Mouse (Mus musculus) ovary, adult 18-20 months (tissue): ENCODE results near the gene Gm27021.

Source experiments
- DNase-seq: peaks from one replicate; pipeline ENCODE4 v3.0.0; 2022; ENCODE audit warnings: low spot score, mixed read lengths

The Gm27021 gene

DNA sequence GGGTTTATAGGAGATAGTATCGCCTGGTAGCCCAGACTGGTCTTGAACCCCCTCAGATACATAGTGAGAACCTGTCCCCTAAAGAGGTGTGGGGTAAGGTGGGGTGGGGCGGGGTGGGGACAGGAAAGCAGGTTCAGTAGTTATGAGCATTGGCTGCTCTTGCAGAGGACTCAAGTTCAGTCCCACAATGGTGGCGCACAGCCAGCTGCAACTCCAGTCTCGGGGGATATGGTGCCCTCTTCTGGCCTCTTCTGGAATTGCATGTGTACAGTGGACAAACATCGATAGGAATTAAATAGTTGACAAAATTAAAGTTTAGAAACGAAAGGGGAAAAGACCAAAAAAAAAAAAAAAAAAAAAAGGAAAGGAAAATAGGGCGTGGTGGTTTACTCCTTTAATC is 68.4 kb downstream of the Gm27021 start:
- DNase-seq = peak; percentile 34

- no peak for DNase-seq
These were observed 69.3 kb downstream of the Gm27021 start for GRCm38 (mm10) chr8:120598579-120598978.

GRCm38 (mm10) chr8:120595963-120596362 is 71.9 kb downstream of the Gm27021 start:
- no peak for DNase-seq

GRCm38 (mm10) chr8:120594571-120594970 is 73.3 kb downstream of the Gm27021 start:
- DNase-seq = no peak

- DNase-seq = no peak
These were observed 76.1 kb downstream of the Gm27021 start for GRCm38 (mm10) chr8:120591587-120592292.

DNA sequence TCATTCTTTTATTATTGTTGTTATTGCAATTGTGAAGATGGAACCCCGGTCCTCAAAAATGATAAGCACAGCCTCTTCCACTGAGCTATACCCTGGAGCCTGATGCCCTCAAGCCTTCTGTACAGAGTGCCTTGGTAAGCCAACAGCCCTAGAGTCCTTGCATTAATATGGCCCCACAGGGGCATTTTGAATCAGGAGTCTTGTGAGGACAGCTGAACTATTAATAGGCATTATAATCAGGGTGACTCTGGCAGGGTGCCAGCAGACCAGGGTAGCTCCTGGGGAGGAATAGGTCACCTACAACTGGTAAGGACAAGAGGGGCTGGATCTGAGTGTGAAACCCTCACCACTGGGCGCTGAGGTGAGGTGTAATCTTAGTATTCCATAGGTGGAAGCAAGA is 78.0 kb downstream of the Gm27021 start:
- no peak for DNase-seq

GRCm38 (mm10) chr8:120588908-120589771 is 78.7 kb downstream of the Gm27021 start, which contains the start of gene Gins2:
Gins2 (minus strand) TSS chr8:120589304.
- DNase-seq = peak; percentile 100

DNA sequence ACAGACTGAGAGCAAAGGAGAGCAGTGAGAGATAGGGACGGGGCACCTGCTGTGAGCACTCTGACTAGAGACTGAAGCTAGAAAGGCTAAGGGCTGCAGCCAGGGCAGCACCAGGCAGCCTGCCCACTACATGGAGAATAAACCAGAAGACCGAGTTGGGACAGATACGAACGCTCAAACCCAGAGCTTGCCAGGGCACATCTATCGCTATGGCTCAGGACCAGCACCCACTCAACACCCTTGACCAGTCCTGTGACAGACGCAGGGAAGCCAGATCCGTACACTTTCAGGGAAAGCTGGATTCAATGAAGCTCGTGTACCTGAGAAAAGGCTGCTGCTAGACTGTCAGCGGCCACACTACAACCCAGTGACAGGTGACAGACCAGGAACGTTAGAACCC is 82.4 kb downstream of the Gm27021 start:
- DNase-seq = no peak

- no peak for DNase-seq
These were observed 86.1 kb downstream of the Gm27021 start for GRCm38 (mm10) chr8:120581811-120582210.

- no peak for DNase-seq
These were observed 86.5 kb downstream of the Gm27021 start for GRCm38 (mm10) chr8:120581329-120581728.

- no peak for DNase-seq
These were observed 87.4 kb downstream of the Gm27021 start for GRCm38 (mm10) chr8:120580336-120581000.

- DNase-seq = no peak
These were observed 90.1 kb downstream of the Gm27021 start for GRCm38 (mm10) chr8:120577821-120578220.

- no peak for DNase-seq
These were observed 92.1 kb downstream of the Gm27021 start for GRCm38 (mm10) chr8:120575801-120576200.

DNA sequence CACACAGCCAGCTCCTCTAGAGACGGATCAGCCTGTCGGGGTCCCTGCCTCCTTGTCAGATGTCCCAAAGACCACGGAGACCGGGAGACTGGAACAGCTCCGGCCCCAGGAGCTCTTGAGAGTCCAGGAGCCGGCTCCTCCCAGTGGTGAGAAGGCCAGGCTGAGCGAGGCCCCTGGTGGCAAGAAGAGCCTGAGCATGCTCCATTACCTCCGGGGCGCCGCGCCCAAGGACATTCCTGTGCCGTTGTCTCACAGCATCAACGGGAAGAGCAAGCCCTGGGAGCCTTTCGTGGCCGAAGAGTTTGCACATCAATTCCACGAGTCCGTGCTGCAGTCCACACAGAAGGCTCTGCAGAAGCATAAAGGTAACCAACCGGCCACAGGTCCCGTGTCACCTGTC is 92.9 kb downstream of the Gm27021 start:
- peak; percentile 37 for DNase-seq

GRCm38 (mm10) chr8:120573866-120574265 is 94.0 kb downstream of the Gm27021 start:
- DNase-seq = no peak

DNA sequence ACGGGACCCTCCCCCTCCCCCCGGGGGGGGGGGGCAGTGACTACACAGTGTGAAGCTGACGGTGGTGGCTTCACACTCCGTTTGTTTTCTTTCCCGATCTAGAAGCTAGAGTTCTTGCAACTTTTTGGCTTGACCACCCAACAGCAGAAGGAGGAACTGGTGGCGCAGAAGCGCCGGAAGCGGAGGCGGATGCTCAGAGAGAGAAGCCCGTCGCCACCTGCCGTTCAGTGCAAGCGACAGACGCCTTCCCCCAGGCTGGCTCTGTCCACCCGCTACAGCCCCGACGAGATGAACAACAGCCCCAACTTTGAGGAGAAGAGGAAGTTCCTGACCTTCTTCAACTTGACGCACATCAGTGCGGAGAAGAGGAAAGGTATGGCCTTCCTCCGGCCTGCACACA is 95.3 kb downstream of the Gm27021 start:
- no peak for DNase-seq

DNA sequence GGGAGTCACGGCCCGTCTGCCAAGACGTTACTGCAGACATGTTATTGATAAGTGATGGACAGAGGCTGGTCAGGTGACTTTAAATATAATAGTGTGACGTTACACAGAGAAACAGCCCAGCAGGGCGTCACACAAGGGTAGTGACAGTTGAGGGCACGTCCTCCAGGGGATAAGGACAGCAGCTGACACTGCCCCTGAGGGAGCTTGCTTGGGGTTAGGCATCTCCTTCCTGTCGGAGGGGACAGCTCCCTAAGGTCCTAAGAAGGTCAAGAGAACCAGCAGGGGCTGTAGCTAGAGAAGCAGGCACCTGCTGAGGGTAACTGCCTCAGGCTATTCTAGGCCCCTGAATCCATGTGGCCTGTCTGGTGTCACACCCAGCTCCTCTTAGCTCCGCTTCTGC is 96.3 kb downstream of the Gm27021 start:
- no peak for DNase-seq

GRCm38 (mm10) chr8:120569939-120570715 is 97.8 kb downstream of the Gm27021 start:
- peak; percentile 39 for DNase-seq

DNA sequence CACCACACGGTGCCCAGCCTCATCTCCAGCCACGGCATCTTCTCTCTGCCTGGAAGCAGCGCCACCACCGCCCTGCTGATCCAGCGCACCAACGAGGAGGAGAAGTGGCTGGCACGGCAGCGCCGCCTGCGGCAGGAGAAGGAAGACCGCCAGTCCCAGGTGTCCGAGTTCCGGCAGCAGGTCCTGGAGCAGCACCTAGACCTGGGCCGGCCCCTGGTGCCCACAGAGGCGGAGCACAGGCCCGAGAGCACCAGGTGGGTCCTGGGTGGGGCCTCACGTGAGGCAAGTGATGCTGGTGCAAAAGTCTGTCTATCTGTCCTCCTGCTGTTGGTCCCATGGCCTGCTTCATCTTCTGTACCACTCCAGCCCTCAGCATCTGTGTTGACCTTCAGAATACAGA is 98.8 kb downstream of the Gm27021 start:
- DNase-seq = no peak

- DNase-seq = no peak
These were observed 99.6 kb downstream of the Gm27021 start for GRCm38 (mm10) chr8:120568164-120568798.

GRCm38 (mm10) chr8:120567731-120568130 is 100.1 kb downstream of the Gm27021 start:
- DNase-seq = no peak
